Comparison of ENCODE assay signal across 19 mouse cellular contexts in genomic region chr19:46625015-46625414, GRCm38 (mm10). TPM values are rescaled to one million over a fixed set of nuclear protein-coding genes. Genes with fewer than 3 reads are reported as not detected.
DNase-seq lines count a peak whose midpoint lies in the region; ATAC-seq and TF ChIP-seq lines count a peak whose summit lies in the region.
"Had no signal": no experiment of that assay in that cellular context is flagged by ENCODE, and none has a peak within 500 bp of the region (broad histone marks: within the 10 kb centered on the region; RNA-seq: fewer than 3 reads in every experiment).

No protein-coding gene starts in this region.

- TF ChIP-seq CTCF in heart, postnatal 0 days (IDR thresholded peaks at IDR 0.05; ENCODE audit: low read depth) = no peak

- no peak overlapping the region for H3K9ac ChIP-seq in kidney, embryonic 14.5 days (ENCODE audit: low read depth, low read length)
- peak overlapping the region; percentile 72; the same call in 1 of the 2 replicates for H3K9ac ChIP-seq in heart, postnatal 0 days (replicated peaks; ENCODE audit: low read depth, low read length)
- H3K9ac ChIP-seq: midbrain, embryonic 15.5 days had no signal

- 94% methylated on average over 12 of the region's 12 CpGs for WGBS in heart, embryonic 10.5 days
- WGBS in kidney, embryonic 14.5 days = 92% methylated on average over 12 of the region's 12 CpGs
- 93% methylated on average over 12 of the region's 12 CpGs for WGBS in embryonic facial prominence, embryonic 10.5 days
- 83% methylated on average over 12 of the region's 12 CpGs for WGBS in heart, postnatal 0 days

- H3K4me2 ChIP-seq in kidney, embryonic 14.5 days (replicated peaks; ENCODE audit: low read depth, low read length) = peak overlapping the region; percentile 60; the same call in 1 of the 2 replicates
- peak overlapping the region; percentile 78 for H3K4me2 ChIP-seq in heart, postnatal 0 days (ENCODE audit: low read depth, low read length)

- intact Hi-C loops in heart, postnatal 10 days (cut with DNase I) = no loop called here

- H3K4me3 ChIP-seq in heart, embryonic 10.5 days = peak overlapping the region; percentile 67
- no peak overlapping the region for H3K4me3 ChIP-seq in kidney, embryonic 14.5 days (ENCODE audit: low read length)
- H3K4me3 ChIP-seq in embryonic facial prominence, embryonic 10.5 days = peak overlapping the region; percentile 58; the same call in 1 of the 2 replicates
- peak overlapping the region; percentile 51 for H3K4me3 ChIP-seq in heart, postnatal 0 days (ENCODE audit: low read depth, low read length)
- H3K4me3 ChIP-seq: erythroblast, embryonic 14.5 days; midbrain, embryonic 15.5 days had no signal

- DNase-seq in heart, embryonic 10.5 days (ENCODE audit: low spot score) = no peak
- no peak for DNase-seq in heart, postnatal 10 days
- DNase-seq in kidney, adult 18-20 months = no peak
- no peak for DNase-seq in embryonic facial prominence, embryonic 10.5 days (ENCODE audit: low spot score)
- no peak for DNase-seq in heart, postnatal 0 days (ENCODE audit: low spot score)
- no peak for DNase-seq in ovary, postnatal 14 days (ENCODE audit: low spot score)
- no peak for DNase-seq in embryo, embryonic 9.5 days (ENCODE audit: extremely low spot score)
- DNase-seq: adrenal gland, postnatal 25 days; B cell, adult 2 months; cerebellum, postnatal 36 days; kidney, postnatal 10 days; layer of hippocampus, adult 9-11 months; right cerebral cortex, postnatal 25 days had no signal

- no peaks in the 10 kb centered on the region for H3K9me3 ChIP-seq in heart, embryonic 10.5 days
- no peaks in the 10 kb centered on the region for H3K9me3 ChIP-seq in kidney, embryonic 14.5 days (ENCODE audit: control insufficient read depth, low read length)
- H3K9me3 ChIP-seq in embryonic facial prominence, embryonic 10.5 days = no peaks in the 10 kb centered on the region
- no peaks in the 10 kb centered on the region for H3K9me3 ChIP-seq in heart, postnatal 0 days (replicated peaks; ENCODE audit: control insufficient read depth, low read length)
- H3K9me3 ChIP-seq: midbrain, embryonic 15.5 days had no signal

- TF ChIP-seq EP300 in heart, postnatal 0 days (IDR thresholded peaks at IDR 0.05; ENCODE audit: low read depth) = no peak

- H3K27ac ChIP-seq in heart, embryonic 10.5 days = peak overlapping the region; percentile 91
- H3K27ac ChIP-seq in kidney, embryonic 14.5 days (ENCODE audit: low read depth, low read length) = peak overlapping the region; percentile 90; the same call in 1 of the 2 replicates
- peak overlapping the region; percentile 88 for H3K27ac ChIP-seq in embryonic facial prominence, embryonic 10.5 days (replicated peaks)
- peak overlapping the region; percentile 96 for H3K27ac ChIP-seq in heart, postnatal 0 days (ENCODE audit: low read depth)
- H3K27ac ChIP-seq: macrophage had no signal

- no peaks in the 10 kb centered on the region for H3K27me3 ChIP-seq in heart, embryonic 10.5 days (ENCODE audit: insufficient read depth, poor library complexity, severe bottlenecking)
- no peaks in the 10 kb centered on the region for H3K27me3 ChIP-seq in kidney, embryonic 14.5 days (ENCODE audit: control insufficient read depth, insufficient read depth, low read length)
- no peaks in the 10 kb centered on the region for H3K27me3 ChIP-seq in embryonic facial prominence, embryonic 10.5 days (replicated peaks; ENCODE audit: low read depth, poor library complexity, severe bottlenecking)
- H3K27me3 ChIP-seq in heart, postnatal 0 days (ENCODE audit: control insufficient read depth, insufficient read depth, low read length) = no peaks in the 10 kb centered on the region
- H3K27me3 ChIP-seq: midbrain, embryonic 15.5 days had no signal

- peaks cover 88% of the 10 kb centered on the region for H3K4me1 ChIP-seq in heart, embryonic 10.5 days
- H3K4me1 ChIP-seq in kidney, embryonic 14.5 days (ENCODE audit: control insufficient read depth, insufficient read depth, low read length) = peaks cover 60% of the 10 kb centered on the region
- peaks cover 78% of the 10 kb centered on the region for H3K4me1 ChIP-seq in embryonic facial prominence, embryonic 10.5 days
- H3K4me1 ChIP-seq in heart, postnatal 0 days (ENCODE audit: control insufficient read depth, insufficient read depth) = peaks cover 81% of the 10 kb centered on the region

- no peak for ATAC-seq in kidney, embryonic 14.5 days (ENCODE audit: low FRiP score, low TSS enrichment)
- no peak for ATAC-seq in heart, postnatal 0 days (ENCODE audit: insufficient read depth, low read depth)
- ATAC-seq: midbrain, embryonic 15.5 days had no signal

- H3K36me3 ChIP-seq in heart, embryonic 10.5 days = peaks cover 23% of the 10 kb centered on the region
- peaks cover 3% of the 10 kb centered on the region; the same call in 1 of the 2 replicates for H3K36me3 ChIP-seq in kidney, embryonic 14.5 days (ENCODE audit: control insufficient read depth, insufficient read depth, low read length)
- H3K36me3 ChIP-seq in embryonic facial prominence, embryonic 10.5 days (replicated peaks) = peaks cover 41% of the 10 kb centered on the region
- no peaks in the 10 kb centered on the region for H3K36me3 ChIP-seq in heart, postnatal 0 days (replicated peaks; ENCODE audit: control insufficient read depth, insufficient read depth, low read length)
- H3K36me3 ChIP-seq: midbrain, embryonic 15.5 days had no signal

RNA-seq across cellular contexts. Expression of gene Wbp1l, which starts 26.1 kb away (rescaled TPM):
- polyA plus RNA-seq in heart, embryonic 10.5 days (2016; fragmentation: Nextera tagmentation; extraction: Ambion mirVana) = 53.9 and 61.8 TPM in 2 replicates
- 10 to 100 TPM; 65.0 to 75.0 TPM for total RNA-seq in heart, postnatal 10 days (2021)
- polyA plus RNA-seq in kidney, embryonic 14.5 days (2014; fragmentation: Nextera tagmentation; extraction: Ambion mirVana) = 26.2 and 46.1 TPM in 2 replicates
- 50.8 and 57.3 TPM in 2 replicates for polyA plus RNA-seq in embryonic facial prominence, embryonic 10.5 days (2016; fragmentation: Nextera tagmentation; extraction: Ambion mirVana)
- 72.8 and 89.7 TPM in 2 replicates for total RNA-seq in heart, postnatal 0 days (2014; rRNA removed; ENCODE audit: low replicate concordance)
- 34.4 and 36.4 TPM in 2 replicates for polyA plus RNA-seq in heart, postnatal 0 days (2015; fragmentation: Nextera tagmentation; extraction: Ambion mirVana)

RNA-seq across cellular contexts. Expression of gene Cyp17a1, which starts 48.0 kb away (rescaled TPM):
- 0.40 and 1.2 TPM in 2 replicates for polyA plus RNA-seq in heart, embryonic 10.5 days (2016; fragmentation: Nextera tagmentation; extraction: Ambion mirVana)
- not detected for total RNA-seq in heart, postnatal 10 days (2021)
- not detected in 2 replicates for polyA plus RNA-seq in kidney, embryonic 14.5 days (2014; fragmentation: Nextera tagmentation; extraction: Ambion mirVana)
- polyA plus RNA-seq in embryonic facial prominence, embryonic 10.5 days (2016; fragmentation: Nextera tagmentation; extraction: Ambion mirVana) = not detected in 2 replicates
- 0.08 and 3.9 TPM in 2 replicates for total RNA-seq in heart, postnatal 0 days (2014; rRNA removed; ENCODE audit: low replicate concordance)
- polyA plus RNA-seq in heart, postnatal 0 days (2015; fragmentation: Nextera tagmentation; extraction: Ambion mirVana) = 0.68 and 0.88 TPM in 2 replicates
- total RNA-seq: ES-E14; gastrocnemius, postnatal 4 days had no signal
- polyA plus RNA-seq: erythroblast, embryonic 14.5 days; macrophage; midbrain, embryonic 15.5 days had no signal

RNA-seq across cellular contexts. Expression of gene Sfxn2, which starts 51.9 kb away (rescaled TPM):
- polyA plus RNA-seq in heart, embryonic 10.5 days (2016; fragmentation: Nextera tagmentation; extraction: Ambion mirVana) = 14.2 and 14.5 TPM in 2 replicates
- total RNA-seq in heart, postnatal 10 days (2021) = 1 to 10 TPM; 3.0 to 3.8 TPM
- polyA plus RNA-seq in kidney, embryonic 14.5 days (2014; fragmentation: Nextera tagmentation; extraction: Ambion mirVana) = 18.1 and 25.1 TPM in 2 replicates
- 21.0 and 22.6 TPM in 2 replicates for polyA plus RNA-seq in embryonic facial prominence, embryonic 10.5 days (2016; fragmentation: Nextera tagmentation; extraction: Ambion mirVana)
- 4.2 and 5.9 TPM in 2 replicates for total RNA-seq in heart, postnatal 0 days (2014; rRNA removed; ENCODE audit: low replicate concordance)
- polyA plus RNA-seq in heart, postnatal 0 days (2015; fragmentation: Nextera tagmentation; extraction: Ambion mirVana) = 4.6 and 5.1 TPM in 2 replicates

RNA-seq across cellular contexts. Expression of gene Arl3, which starts 52.0 kb away (rescaled TPM):
- 112 and 134 TPM in 2 replicates for polyA plus RNA-seq in heart, embryonic 10.5 days (2016; fragmentation: Nextera tagmentation; extraction: Ambion mirVana)
- 10 to 100 TPM; 32.8 to 33.6 TPM for total RNA-seq in heart, postnatal 10 days (2021)
- 98.3 and 182 TPM in 2 replicates for polyA plus RNA-seq in kidney, embryonic 14.5 days (2014; fragmentation: Nextera tagmentation; extraction: Ambion mirVana)
- polyA plus RNA-seq in embryonic facial prominence, embryonic 10.5 days (2016; fragmentation: Nextera tagmentation; extraction: Ambion mirVana) = 196 and 200 TPM in 2 replicates
- 37.2 and 38.2 TPM in 2 replicates for total RNA-seq in heart, postnatal 0 days (2014; rRNA removed; ENCODE audit: low replicate concordance)
- 79.5 and 80.6 TPM in 2 replicates for polyA plus RNA-seq in heart, postnatal 0 days (2015; fragmentation: Nextera tagmentation; extraction: Ambion mirVana)
